In genomic region chr16:35753926-35754325, GRCm38 (mm10) we compare ENCODE assay signal across 17 mouse cellular contexts.
"Had no signal": no experiment of that assay in that cellular context is flagged by ENCODE, and none has a peak within 500 bp of the region (broad histone marks: within the 10 kb centered on the region; RNA-seq: fewer than 3 reads in every experiment).

No protein-coding gene starts in this region.

- H3K27ac ChIP-seq: liver, embryonic 15.5 days; midbrain, embryonic 10.5 days; neural tube, embryonic 13.5 days; stomach, embryonic 15.5 days; stomach, postnatal 0 days had no signal

- H3K9ac ChIP-seq: liver, embryonic 13.5 days; liver, embryonic 15.5 days; lung, embryonic 14.5 days; neural tube, embryonic 13.5 days; stomach, embryonic 15.5 days had no signal

- H3K4me3 ChIP-seq: liver, embryonic 13.5 days; liver, embryonic 15.5 days; midbrain, embryonic 10.5 days; neural tube, embryonic 13.5 days; stomach, embryonic 15.5 days had no signal

- H3K4me1 ChIP-seq: midbrain, embryonic 10.5 days; stomach, embryonic 15.5 days had no signal

- ATAC-seq: midbrain, embryonic 16.5 days had no signal

- DNase-seq: liver, embryonic 13.5 days; lung, adult 18-20 months; lung, embryonic 14.5 days; lung, postnatal 10 days; lung, postnatal 4 days; midbrain, embryonic 14.5 days; right cerebral cortex, postnatal 14 days; thymus, adult 2 months; thymus, postnatal 25 days; thymus, postnatal 4 days had no signal

- H3K9me3 ChIP-seq: liver, embryonic 13.5 days; liver, embryonic 15.5 days; midbrain, embryonic 10.5 days; neural tube, embryonic 13.5 days; stomach, embryonic 15.5 days had no signal

- H3K36me3 ChIP-seq: liver, embryonic 13.5 days; liver, embryonic 15.5 days; midbrain, embryonic 10.5 days; neural tube, embryonic 13.5 days; stomach, embryonic 15.5 days had no signal

- H3K27me3 ChIP-seq: liver, embryonic 13.5 days; liver, embryonic 15.5 days; neural tube, embryonic 13.5 days; stomach, embryonic 15.5 days had no signal

- H3K4me2 ChIP-seq: liver, embryonic 11.5 days; liver, embryonic 13.5 days; liver, embryonic 15.5 days; lung, embryonic 14.5 days; neural tube, embryonic 13.5 days; stomach, embryonic 15.5 days had no signal
